Mouse (Mus musculus) large intestine, adult 2 months (tissue): ENCODE results near the gene Mdp1. TPM values are rescaled to one million over a fixed set of nuclear protein-coding genes. Genes with fewer than 3 reads are reported as not detected.

Experiments used
- polyA plus RNA-seq: library from polyadenylated mRNA; depleted of rRNA; stranded (reverse); fragments of >200 nt; gene quantifications from 2 replicates; pipeline ENCODE4 v1.2.3, GENCODE M21; 2012; rRNA removed

The Mdp1 gene
- polyA plus RNA-seq, 1 experiment: 44.6 TPM

Other genes with a start within 250 kb of the Mdp1 start
- 47.7 and 70.7 TPM in 2 replicates for gene Dhrs4, start 181.8 kb downstream of the Mdp1 start, polyA plus RNA-seq
- gene Carmil3, start 169.9 kb downstream of the Mdp1 start, polyA plus RNA-seq: 1.3 and 1.6 TPM in 2 replicates
- gene Cpne6, start 150.1 kb downstream of the Mdp1 start, polyA plus RNA-seq: 0.10 and 0.15 TPM in 2 replicates
- gene Nrl, start 135.5 kb downstream of the Mdp1 start, polyA plus RNA-seq: not detected in 2 replicates
- gene Pck2, start 120.2 kb downstream of the Mdp1 start, polyA plus RNA-seq: 30.9 and 33.5 TPM in 2 replicates
- gene Dcaf11, start 100.5 kb downstream of the Mdp1 start, polyA plus RNA-seq: 112 and 152 TPM in 2 replicates
- 0.25 and 0.82 TPM in 2 replicates for gene A730061H03Rik, start 100.1 kb downstream of the Mdp1 start, polyA plus RNA-seq
- gene Fitm1, start 84.9 kb downstream of the Mdp1 start, polyA plus RNA-seq: 0.11 and 0.12 TPM in 2 replicates
- 250 and 259 TPM in 2 replicates for gene Psme1, start 82.4 kb downstream of the Mdp1 start, polyA plus RNA-seq
- gene Emc9, start 75.2 kb downstream of the Mdp1 start, polyA plus RNA-seq: 10.1 and 16.2 TPM in 2 replicates
- 357 and 385 TPM in 2 replicates for gene Psme2, start 69.4 kb downstream of the Mdp1 start, polyA plus RNA-seq
- 32.1 and 48.2 TPM in 2 replicates for gene Rnf31, start 68.8 kb downstream of the Mdp1 start, polyA plus RNA-seq
- gene Irf9, start 56.9 kb downstream of the Mdp1 start, polyA plus RNA-seq: 38.5 and 55.1 TPM in 2 replicates
- gene Rec8, start 42.5 kb downstream of the Mdp1 start, polyA plus RNA-seq: 1.3 and 4.7 TPM in 2 replicates
- gene Ipo4, start 24.6 kb downstream of the Mdp1 start, polyA plus RNA-seq: 39.2 and 46.0 TPM in 2 replicates
- gene Gm49378, start 22.6 kb downstream of the Mdp1 start, polyA plus RNA-seq: 2.2 and 2.3 TPM in 2 replicates
- gene Tm9sf1, start 16.7 kb downstream of the Mdp1 start, polyA plus RNA-seq: 96.9 and 108 TPM in 2 replicates
- 1.4 and 2.1 TPM in 2 replicates for gene Tssk4, start 10.3 kb downstream of the Mdp1 start, polyA plus RNA-seq
- gene Gmpr2, start 11.4 kb upstream of the Mdp1 start, polyA plus RNA-seq: 17.8 and 18.8 TPM in 2 replicates
- 329 and 342 TPM in 2 replicates for gene Nedd8, start 11.6 kb upstream of the Mdp1 start, polyA plus RNA-seq
- 16.5 and 22.5 TPM in 2 replicates for gene Tinf2, start 21.3 kb upstream of the Mdp1 start, polyA plus RNA-seq
- gene Tgm1, start 53.4 kb upstream of the Mdp1 start, polyA plus RNA-seq: 1.0 and 1.1 TPM in 2 replicates
- 34.3 and 42.9 TPM in 2 replicates for gene Rabggta, start 61.8 kb upstream of the Mdp1 start, polyA plus RNA-seq
- 78.0 and 141 TPM in 2 replicates for gene Dhrs1, start 85.2 kb upstream of the Mdp1 start, polyA plus RNA-seq
- gene Nop9, start 85.2 kb upstream of the Mdp1 start, polyA plus RNA-seq: 16.0 and 21.7 TPM in 2 replicates
- gene Cideb, start 98.0 kb upstream of the Mdp1 start, polyA plus RNA-seq: 335 and 566 TPM in 2 replicates
- gene Ltb4r2, start 100.9 kb upstream of the Mdp1 start, polyA plus RNA-seq: 3.5 and 11.3 TPM in 2 replicates
- 4.9 and 8.2 TPM in 2 replicates for gene Ltb4r1, start 105.5 kb upstream of the Mdp1 start, polyA plus RNA-seq
- gene Adcy4, start 123.6 kb upstream of the Mdp1 start, polyA plus RNA-seq: 3.7 and 5.8 TPM in 2 replicates
- 86.5 and 89.2 TPM in 2 replicates for gene Ripk3, start 128.4 kb upstream of the Mdp1 start, polyA plus RNA-seq
- gene Nfatc4, start 162.6 kb upstream of the Mdp1 start, polyA plus RNA-seq: 5.7 and 7.3 TPM in 2 replicates
- 1.7 and 2.1 TPM in 2 replicates for gene Nynrin, start 193.5 kb upstream of the Mdp1 start, polyA plus RNA-seq
- 0.47 and 0.84 TPM in 2 replicates for gene Cbln3, start 223.9 kb upstream of the Mdp1 start, polyA plus RNA-seq
- 21.0 and 31.9 TPM in 2 replicates for gene Khnyn, start 224.4 kb upstream of the Mdp1 start, polyA plus RNA-seq
- gene Sdr39u1, start 239.8 kb upstream of the Mdp1 start, polyA plus RNA-seq: 56.0 and 60.7 TPM in 2 replicates